Mouse (Mus musculus) cerebellum, adult 2 months (tissue): ENCODE results near the gene Lrit3.

ENCODE experiments used
- CTCF ChIP-seq: fragments of 200-500 bp; IDR thresholded peaks from 2 replicates; pipeline ENCODE4 v1.5.1; 2011; ENCODE audit warnings: low read depth, mild to moderate bottlenecking, control low read depth, low read length, moderate library complexity, borderline replicate concordance; ENCODE audit not compliant: insufficient read depth
- POLR2A ChIP-seq: fragments of 200-500 bp; IDR thresholded peaks from 2 replicates; pipeline ENCODE4 v1.6.1; 2011; ENCODE audit warnings: low read length, control low read depth, borderline replicate concordance; ENCODE audit not compliant: insufficient read depth

DNA sequence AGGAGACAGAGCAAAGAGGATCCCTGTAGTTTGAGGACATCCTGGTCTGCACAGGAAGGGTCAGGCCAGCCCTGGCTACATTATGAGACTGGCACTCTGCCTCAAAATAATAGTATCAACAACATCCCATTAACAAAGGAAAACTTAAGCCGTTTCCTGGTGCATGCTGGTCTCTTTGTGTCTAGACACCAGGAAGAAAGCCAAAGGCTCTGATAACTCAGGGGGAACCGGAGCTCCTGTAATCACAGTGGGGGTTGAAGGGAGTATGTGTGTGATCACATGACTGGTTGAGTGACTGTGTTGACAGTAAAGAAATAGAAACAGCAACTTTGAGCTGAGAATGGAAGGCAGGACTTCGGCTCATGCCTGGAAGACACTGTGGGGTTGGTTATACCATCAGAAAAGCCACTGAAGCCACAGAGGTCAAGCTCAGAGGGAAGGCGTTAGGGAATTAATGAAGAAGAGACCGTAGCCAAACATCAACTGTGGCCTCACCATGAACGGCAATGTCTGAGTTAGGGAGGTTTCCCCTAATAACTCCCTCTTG is 31.6 kb upstream of the Lrit3 start, which contains the start of gene Cfi:
- TF ChIP-seq CTCF (no peak), POLR2A (no peak)
